Mouse (Mus musculus): ENCODE data around the gene Spo11. TPM values are rescaled to one million over a fixed set of nuclear protein-coding genes. Genes with fewer than 3 reads are reported as not detected.

The Spo11 gene
- total and polyA plus RNA-seq, 3 experiments: 0.16 to 0.34 TPM; not detected in 1

DNA sequence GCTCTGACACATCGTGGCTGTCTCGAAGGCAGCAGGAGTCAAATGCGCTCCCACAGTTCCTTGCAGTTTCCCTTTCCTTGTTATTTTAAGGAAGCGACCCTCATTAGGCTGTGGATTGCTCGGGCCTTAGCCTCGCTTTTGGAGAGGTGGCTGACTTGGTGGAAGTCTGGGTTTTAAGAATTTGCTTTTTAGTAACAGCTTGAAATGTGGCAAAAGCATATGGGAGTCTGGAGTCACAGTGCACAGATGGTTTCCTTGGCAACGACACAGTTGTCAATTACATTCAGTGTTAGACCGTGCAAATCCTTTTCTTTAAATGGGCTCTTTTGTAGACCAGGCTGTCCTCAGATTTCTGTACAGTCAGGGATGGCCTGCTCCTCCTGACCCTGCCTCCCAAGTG is 23.4 kb downstream of the Spo11 start:
- DNase-seq (ENCODE audit: extremely low read depth): no peak
- Histone ChIP-seq H3K36me3 (replicated peaks in 1 of 2; ENCODE audit: control insufficient read depth in 1 of 2, insufficient read depth in 1 of 2, low read length in 1 of 2) (peaks cover 27 to 47% of the 10 kb centered on the region in 2 experiments), H3K4me1 (ENCODE audit: control insufficient read depth in 1 of 2, insufficient read depth in 2 of 2) (peaks cover 5 to 17% of the 10 kb centered on the region in 2 experiments), H3K27me3 (replicated peaks) (peaks cover 18% of the 10 kb centered on the region), H3K4me3 (replicated peaks in 1 of 3; ENCODE audit: low read depth in 2 of 3, low read length in 2 of 3, poor library complexity in 1 of 3) (peak overlapping the region; percentile 69 to 95 (median 91)), H3K4me2 (ENCODE audit: insufficient read depth, low read depth, poor library complexity, severe bottlenecking) (peak overlapping the region; percentile 80), H3K9me3 (replicated peaks; ENCODE audit: low read length) (no peaks in the 10 kb centered on the region), H3K27ac (ENCODE audit: insufficient read depth, low read depth) (no peak overlapping the region), H3K79me2 (replicated peaks; ENCODE audit: control insufficient read depth, extremely low read depth, insufficient read depth, poor library complexity, severe bottlenecking) (peaks cover 28% of the 10 kb centered on the region), H3K9ac (ENCODE audit: insufficient read depth, low read depth) (peak overlapping the region; percentile 77)
- dilution Hi-C loops (cut with MboI; ENCODE audit: extremely low pct_ligation_motif_present, extremely low pct_unique_long_range_greater_than_20kb, low sequenced_read_pairs): no loop called here
- in situ Hi-C loops (cut with MboI; ENCODE audit: low pct_ligation_motif_present, low pct_unique_long_range_greater_than_20kb, low sequenced_read_pairs): loop anchor here (25.0 kb wide), 1 partner anchor 161 kb away; the partner anchor contains the start of gene Pck1
- TF ChIP-seq ZNF384 (IDR thresholded peaks at IDR 0.05; ENCODE audit: low read depth, low read length) (no peak), MAX (IDR thresholded peaks at IDR 0.05; ENCODE audit: low read length) (no peak), RCOR1 (conservative IDR thresholded peaks at IDR 0.05; ENCODE audit: low read depth, low read length) (no peak), MAFK (IDR thresholded peaks at IDR 0.05; ENCODE audit: insufficient replicate concordance, low read length) (no peak), SMC3 (IDR thresholded peaks at IDR 0.05; ENCODE audit: low read depth, low read length) (no peak), NELFE (IDR thresholded peaks at IDR 0.05; ENCODE audit: low read depth, low read length) (no peak), PAX5 (IDR thresholded peaks at IDR 0.05; ENCODE audit: low read length) (no peak), TBP (conservative IDR thresholded peaks at IDR 0.05; ENCODE audit: low read depth, low read length) (no peak), ZKSCAN1 (IDR thresholded peaks at IDR 0.05; ENCODE audit: borderline replicate concordance, low read depth, low read length) (no peak), TCF12 (IDR thresholded peaks at IDR 0.05; ENCODE audit: low read depth, low read length) (no peak), CHD1 (IDR thresholded peaks at IDR 0.05; ENCODE audit: low read depth, low read length) (no peak), ELF1 (IDR thresholded peaks at IDR 0.05; ENCODE audit: low read depth, low read length) (no peak)

- Histone ChIP-seq H3K4me1 (ENCODE audit: control insufficient read depth in 1 of 2, insufficient read depth in 2 of 2) (peaks cover 5 to 27% of the 10 kb centered on the region in 2 experiments), H3K36me3 (replicated peaks in 1 of 2; ENCODE audit: control insufficient read depth in 1 of 2, insufficient read depth in 1 of 2, low read length in 1 of 2) (peaks cover 53 to 75% of the 10 kb centered on the region in 2 experiments)
- in situ Hi-C loops (cut with MboI; ENCODE audit: low pct_ligation_motif_present, low pct_unique_long_range_greater_than_20kb, low sequenced_read_pairs): loop anchor here (25.0 kb wide), 1 partner anchor 159 kb away; the partner anchor contains the start of gene Pck1
These were observed 26.2 kb downstream of the Spo11 start for GRCm38 (mm10) chr2:173003737-173004136.

DNA sequence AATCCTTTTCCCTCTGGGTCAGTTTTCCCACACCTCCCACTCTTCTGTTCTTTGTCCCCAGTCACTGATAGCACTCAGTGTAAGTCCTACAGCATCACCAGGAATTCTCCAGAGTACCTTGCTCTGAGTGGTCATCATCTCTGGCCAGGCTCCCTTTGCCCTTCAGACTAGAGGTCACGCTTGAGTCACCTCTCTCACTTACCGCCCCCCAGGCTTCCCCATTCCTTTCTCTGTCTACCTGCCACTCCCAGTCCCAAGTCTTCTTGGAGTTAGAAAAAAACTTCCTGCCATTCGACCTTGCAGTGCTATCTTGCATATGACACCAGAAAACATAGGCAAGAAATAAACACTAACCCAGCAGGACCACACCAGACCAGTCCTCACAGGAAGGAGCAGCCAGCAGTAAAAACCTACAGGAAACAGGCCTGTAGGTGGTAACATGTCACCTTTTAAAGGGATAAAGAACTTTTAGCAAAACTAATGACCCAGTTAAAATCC is 32.8 kb downstream of the Spo11 start:
- H3K9me3 ChIP-seq (replicated peaks; ENCODE audit: low read length): no peaks in the 10 kb centered on the region
- DNase-seq (ENCODE audit: extremely low read depth): no peak
- no peak overlapping the region for H3K27ac ChIP-seq (ENCODE audit: insufficient read depth, low read depth)
- peaks cover 90 to 98% of the 10 kb centered on the region in 2 experiments for H3K36me3 ChIP-seq (replicated peaks in 1 of 2; ENCODE audit: control insufficient read depth in 1 of 2, insufficient read depth in 1 of 2, low read length in 1 of 2)
- no peak overlapping the region for H3K4me2 ChIP-seq (ENCODE audit: insufficient read depth, low read depth, poor library complexity, severe bottlenecking)
- peaks cover 0 to 21% of the 10 kb centered on the region in 2 experiments; a peak in 2 of 4 replicates for H3K4me1 ChIP-seq (ENCODE audit: control insufficient read depth in 1 of 2, insufficient read depth in 2 of 2)
- H3K27me3 ChIP-seq (replicated peaks): no peaks in the 10 kb centered on the region
- H3K9ac ChIP-seq (ENCODE audit: insufficient read depth, low read depth): no peak overlapping the region
- no peak overlapping the region for H3K4me3 ChIP-seq (replicated peaks in 1 of 3; ENCODE audit: low read depth in 2 of 3, low read length in 2 of 3, poor library complexity in 1 of 3)
- TF ChIP-seq CTCF (conservative IDR thresholded peaks at IDR 0.05 in 1 of 2, IDR thresholded peaks at IDR 0.05 in 1 of 2; ENCODE audit: low read depth in 2 of 2, low read length in 2 of 2) (no peak), CHD2 (IDR thresholded peaks at IDR 0.05; ENCODE audit: low read length) (no peak), PAX5 (IDR thresholded peaks at IDR 0.05; ENCODE audit: low read length) (no peak), E2F4 (IDR thresholded peaks at IDR 0.05; ENCODE audit: insufficient replicate concordance, low read depth, low read length) (no peak), TCF12 (IDR thresholded peaks at IDR 0.05; ENCODE audit: low read depth, low read length) (no peak), MAX (IDR thresholded peaks at IDR 0.05; ENCODE audit: low read length) (no peak), UBTF (IDR thresholded peaks at IDR 0.05; ENCODE audit: low read depth, low read length) (no peak), MAFK (IDR thresholded peaks at IDR 0.05; ENCODE audit: insufficient replicate concordance, low read length) (no peak)
- dilution Hi-C loops (cut with MboI; ENCODE audit: extremely low pct_ligation_motif_present, extremely low pct_unique_long_range_greater_than_20kb, low sequenced_read_pairs) (no loop called here), in situ Hi-C loops (cut with MboI; ENCODE audit: low pct_ligation_motif_present, low pct_unique_long_range_greater_than_20kb, low sequenced_read_pairs) (loop anchor here (25.0 kb wide), 1 partner anchor 152 kb away; the partner anchor contains the start of gene Pck1)
- H3K79me2 ChIP-seq (replicated peaks; ENCODE audit: control insufficient read depth, extremely low read depth, insufficient read depth, poor library complexity, severe bottlenecking): no peaks in the 10 kb centered on the region

More at GRCm38 (mm10) chr2:173003737-173004136, 26.2 kb downstream of the Spo11 start:
- H3K27ac ChIP-seq (ENCODE audit: insufficient read depth, low read depth): no peak overlapping the region
- DNase-seq (ENCODE audit: extremely low read depth): no peak
- dilution Hi-C loops (cut with MboI; ENCODE audit: extremely low pct_ligation_motif_present, extremely low pct_unique_long_range_greater_than_20kb, low sequenced_read_pairs): no loop called here
- H3K9ac ChIP-seq (ENCODE audit: insufficient read depth, low read depth): no peak overlapping the region
- H3K27me3 ChIP-seq (replicated peaks): peaks cover under 1% of the 10 kb centered on the region
- H3K4me3 ChIP-seq (replicated peaks in 1 of 3; ENCODE audit: low read depth in 2 of 3, low read length in 2 of 3, poor library complexity in 1 of 3): no peak overlapping the region
- TF ChIP-seq ZC3H11A (IDR thresholded peaks at IDR 0.05; ENCODE audit: low read depth, low read length) (no peak), TCF12 (IDR thresholded peaks at IDR 0.05; ENCODE audit: low read depth, low read length) (no peak), MAFK (IDR thresholded peaks at IDR 0.05; ENCODE audit: insufficient replicate concordance, low read length) (no peak)
- no peaks in the 10 kb centered on the region for H3K9me3 ChIP-seq (replicated peaks; ENCODE audit: low read length)
- no peak overlapping the region for H3K4me2 ChIP-seq (ENCODE audit: insufficient read depth, low read depth, poor library complexity, severe bottlenecking)
- peaks cover 28% of the 10 kb centered on the region for H3K79me2 ChIP-seq (replicated peaks; ENCODE audit: control insufficient read depth, extremely low read depth, insufficient read depth, poor library complexity, severe bottlenecking)

Measured in CH12.LX (cell line).